Mouse (Mus musculus) kidney, adult 2 months (tissue): ENCODE data around the gene Ppm1b.
A peak's percentile ranks its signal among the peaks of the same experiment; 100 is the strongest.

Experiments
- CTCF ChIP-seq: fragments of 200-500 bp; conservative IDR thresholded peaks from 2 replicates; pipeline ENCODE4 v1.5.1; 2011; ENCODE audit warnings: low read depth, mild to moderate bottlenecking, control low read depth, low read length, moderate library complexity, mixed read lengths; ENCODE audit not compliant: insufficient read depth, insufficient read length
- POLR2A ChIP-seq: fragments of 200-500 bp; IDR thresholded peaks from one replicate; pipeline ENCODE4 v1.6.1; 2011; ENCODE audit warnings: low read depth, low read length, control low read depth

- TF ChIP-seq CTCF (peak; percentile 25; the same call in 1 of the 2 replicates), POLR2A (no peak)
These were observed 88.6 kb downstream of the Ppm1b start for GRCm38 (mm10) chr17:85045160-85045559.
